Mouse (Mus musculus): ENCODE data around the gene Mcidas. TPM values are rescaled to one million over a fixed set of nuclear protein-coding genes. Genes with fewer than 3 reads are reported as not detected.

The Mcidas gene
- polyA plus RNA-seq, 2 experiments: not detected

GRCm38 (mm10) chr13:113035852-113036251, 42.2 kb downstream of the Mcidas start:
- H3K4me3 ChIP-seq (replicated peaks; ENCODE audit: low read length): peak overlapping the region; percentile 50
- WGBS: 0% methylated on average over 4 of the region's 4 CpGs
- no peak overlapping the region for H3K9ac ChIP-seq (ENCODE audit: low read depth, low read length, severe bottlenecking)
- no peaks in the 10 kb centered on the region for H3K9me3 ChIP-seq (ENCODE audit: control insufficient read depth, low read length)
- peak overlapping the region; percentile 99 for H3K4me2 ChIP-seq (replicated peaks; ENCODE audit: low read depth, low read length, severe bottlenecking)
- H3K36me3 ChIP-seq (ENCODE audit: control insufficient read depth, insufficient read depth, low read length): 0 out of 2 replicates have a peak, but pooled peaks cover under 1% of the 10 kb centered on the region
- peaks cover 36% of the 10 kb centered on the region for H3K27me3 ChIP-seq (ENCODE audit: control insufficient read depth, insufficient read depth, low read length)
- H3K4me1 ChIP-seq (ENCODE audit: control insufficient read depth, insufficient read depth, low read length): peaks cover 6% of the 10 kb centered on the region; the same call in 1 of the 2 replicates
- ATAC-seq (ENCODE audit: low FRiP score, low read depth) (peak; percentile 80), DNase-seq (ENCODE audit: low spot score) (peak; percentile 94)
- no peak overlapping the region for H3K27ac ChIP-seq (replicated peaks; ENCODE audit: low read depth, low read length)
- TF ChIP-seq POLR2A (IDR thresholded peaks at IDR 0.05; ENCODE audit: borderline replicate concordance, extremely low read depth, insufficient read depth, insufficient read length): no peak

DNA sequence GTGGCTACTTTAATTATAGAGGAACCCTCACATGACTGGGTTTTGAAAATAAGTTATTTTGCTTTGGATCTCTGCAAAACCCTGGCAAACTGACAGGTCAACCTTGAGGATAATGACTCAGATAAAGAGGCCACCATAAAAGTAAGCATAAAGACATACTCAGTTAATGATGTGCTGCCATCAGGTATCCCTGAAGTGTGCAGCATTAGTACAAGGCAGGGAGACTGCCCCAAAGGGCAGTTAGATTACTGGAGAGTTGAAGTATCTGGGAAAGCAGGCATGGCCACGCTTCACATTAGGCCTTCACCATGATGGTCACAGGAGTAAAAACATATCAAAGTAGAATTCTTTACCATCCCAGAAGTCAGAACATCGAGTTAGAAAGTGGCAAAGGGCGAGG, 51.2 kb downstream of the Mcidas start:
- ATAC-seq (ENCODE audit: low FRiP score, low read depth): no peak
- 59% methylated on average over 3 of the region's 3 CpGs for whole genome bisulfite sequencing
- no peaks in the 10 kb centered on the region for H3K9me3 ChIP-seq (ENCODE audit: control insufficient read depth, low read length)
- peaks cover 24% of the 10 kb centered on the region for H3K36me3 ChIP-seq (ENCODE audit: control insufficient read depth, insufficient read depth, low read length)
- H3K27ac ChIP-seq (replicated peaks; ENCODE audit: low read depth, low read length): no peak overlapping the region
- no peaks in the 10 kb centered on the region for H3K27me3 ChIP-seq (ENCODE audit: control insufficient read depth, insufficient read depth, low read length)
- DNase-seq (ENCODE audit: low spot score): no peak
- peaks cover 10% of the 10 kb centered on the region for H3K4me1 ChIP-seq (ENCODE audit: control insufficient read depth, insufficient read depth, low read length)
- TF ChIP-seq POLR2A (IDR thresholded peaks at IDR 0.05; ENCODE audit: borderline replicate concordance, extremely low read depth, insufficient read depth, insufficient read length): no peak
- H3K4me3 ChIP-seq (replicated peaks; ENCODE audit: low read length): peak overlapping the region; percentile 65
- peak overlapping the region; percentile 72 for H3K9ac ChIP-seq (ENCODE audit: low read depth, low read length, severe bottlenecking)
- peak overlapping the region; percentile 59 for H3K4me2 ChIP-seq (replicated peaks; ENCODE audit: low read depth, low read length, severe bottlenecking)

- TF ChIP-seq POLR2A (IDR thresholded peaks at IDR 0.05; ENCODE audit: borderline replicate concordance, extremely low read depth, insufficient read depth, insufficient read length): no peak
- Histone ChIP-seq H3K4me2 (replicated peaks; ENCODE audit: low read depth, low read length, severe bottlenecking) (peak overlapping the region; percentile 59), H3K27ac (replicated peaks; ENCODE audit: low read depth, low read length) (peak overlapping the region; percentile 87), H3K4me1 (ENCODE audit: control insufficient read depth, insufficient read depth, low read length) (peaks cover 10% of the 10 kb centered on the region), H3K9me3 (ENCODE audit: control insufficient read depth, low read length) (no peaks in the 10 kb centered on the region), H3K9ac (ENCODE audit: low read depth, low read length, severe bottlenecking) (peak overlapping the region; percentile 72), H3K27me3 (ENCODE audit: control insufficient read depth, insufficient read depth, low read length) (no peaks in the 10 kb centered on the region), H3K4me3 (replicated peaks; ENCODE audit: low read length) (peak overlapping the region; percentile 65), H3K36me3 (ENCODE audit: control insufficient read depth, insufficient read depth, low read length) (peaks cover 24% of the 10 kb centered on the region)
- DNase-seq (ENCODE audit: low spot score) (peak; percentile 54), ATAC-seq (ENCODE audit: low FRiP score, low read depth) (no peak)
- 8% methylated on average over 18 of the region's 18 CpGs for WGBS
Observed at GRCm38 (mm10) chr13:113045458-113046110, 51.9 kb downstream of the Mcidas start.

DNA sequence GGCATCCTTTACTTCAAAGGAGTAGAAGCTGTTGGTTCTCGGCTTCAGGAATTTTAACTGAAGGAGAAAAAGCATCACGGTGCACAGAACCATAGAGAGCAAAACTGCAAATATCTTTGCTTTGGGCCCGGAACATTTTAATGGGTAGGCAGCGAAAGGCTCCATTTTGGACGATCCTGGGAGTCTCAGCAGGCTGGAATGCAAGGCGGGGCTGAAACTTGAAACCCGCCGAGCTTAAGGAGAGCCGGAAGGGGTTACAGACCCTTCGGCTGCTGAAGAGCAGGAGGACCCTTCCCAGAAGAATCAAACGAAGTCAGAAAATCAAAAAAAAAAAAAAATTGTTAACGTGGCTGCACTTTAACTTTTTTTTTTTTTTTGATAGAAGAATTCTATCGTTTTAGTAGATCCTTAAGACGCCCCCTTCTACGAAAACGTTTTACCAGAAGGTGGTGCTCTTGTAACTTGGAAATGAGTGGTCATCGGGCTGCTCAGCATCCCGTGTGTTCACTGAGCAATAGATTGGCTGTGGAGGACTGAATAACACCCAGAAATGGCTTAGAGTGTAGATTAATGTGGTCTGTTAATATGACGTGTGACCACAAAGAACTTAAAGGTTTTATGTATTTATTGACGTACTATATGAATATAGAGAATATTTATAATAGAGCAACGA, 52.7 kb downstream of the Mcidas start, which contains the start of gene Gpx8:
Gene Gpx8 (minus strand): TSS at position 200 of the 673 bp plus-strand sequence.
- peak within 1 kb of the TSS; percentile 72 for H3K9ac ChIP-seq (ENCODE audit: low read depth, low read length, severe bottlenecking)
- H3K36me3 ChIP-seq (ENCODE audit: control insufficient read depth, insufficient read depth, low read length): peaks cover 18% of the 10 kb centered on the region
- H3K9me3 ChIP-seq (ENCODE audit: control insufficient read depth, low read length): no peaks in the 10 kb centered on the region
- ATAC-seq (ENCODE audit: low FRiP score, low read depth) (peak; percentile 93), DNase-seq (ENCODE audit: low spot score) (peak; percentile 91)
- 4% methylated on average over 21 of the region's 21 CpGs for WGBS
- H3K27ac ChIP-seq (replicated peaks; ENCODE audit: low read depth, low read length): peak within 1 kb of the TSS; percentile 87
- H3K27me3 ChIP-seq (ENCODE audit: control insufficient read depth, insufficient read depth, low read length): no peaks in the 10 kb centered on the region
- H3K4me1 ChIP-seq (ENCODE audit: control insufficient read depth, insufficient read depth, low read length): peaks cover 10% of the 10 kb centered on the region
- peak within 1 kb of the TSS; percentile 65 for H3K4me3 ChIP-seq (replicated peaks; ENCODE audit: low read length)
- peak within 1 kb of the TSS; percentile 59 for H3K4me2 ChIP-seq (replicated peaks; ENCODE audit: low read depth, low read length, severe bottlenecking)
- no peak for TF ChIP-seq POLR2A (IDR thresholded peaks at IDR 0.05; ENCODE audit: borderline replicate concordance, extremely low read depth, insufficient read depth, insufficient read length)

- Histone ChIP-seq H3K27ac (replicated peaks; ENCODE audit: low read depth, low read length) (no peak overlapping the region), H3K9ac (ENCODE audit: low read depth, low read length, severe bottlenecking) (no peak overlapping the region), H3K4me3 (replicated peaks; ENCODE audit: low read length) (no peak overlapping the region), H3K4me1 (ENCODE audit: control insufficient read depth, insufficient read depth, low read length) (peaks cover 10% of the 10 kb centered on the region), H3K9me3 (ENCODE audit: control insufficient read depth, low read length) (no peaks in the 10 kb centered on the region), H3K27me3 (ENCODE audit: control insufficient read depth, insufficient read depth, low read length) (no peaks in the 10 kb centered on the region), H3K4me2 (replicated peaks; ENCODE audit: low read depth, low read length, severe bottlenecking) (no peak overlapping the region), H3K36me3 (ENCODE audit: control insufficient read depth, insufficient read depth, low read length) (peaks cover 12% of the 10 kb centered on the region)
- no peak for TF ChIP-seq POLR2A (IDR thresholded peaks at IDR 0.05; ENCODE audit: borderline replicate concordance, extremely low read depth, insufficient read depth, insufficient read length)
- DNase-seq (ENCODE audit: low spot score) (no peak), ATAC-seq (ENCODE audit: low FRiP score, low read depth) (no peak)
Observed at GRCm38 (mm10) chr13:113047018-113047417, 53.4 kb downstream of the Mcidas start.

Measured in limb, embryonic 14.5 days (tissue).